Mouse (Mus musculus): ENCODE measurements around the gene Per1.
"Not testable (repeated sequence)": the region's sequence is repeated elsewhere in the genome, so short reads cannot be mapped to it uniquely, and the experiment has no call there.

Per1 gene

GRCm38 (mm10) chr11:69080855-69081222 is 14.2 kb upstream of the Per1 start:
- DNase-seq (ENCODE audit: low spot score): no peak

GRCm38 (mm10) chr11:69081613-69082012 is 13.4 kb upstream of the Per1 start:
- no peak for DNase-seq (ENCODE audit: low spot score)

DNA sequence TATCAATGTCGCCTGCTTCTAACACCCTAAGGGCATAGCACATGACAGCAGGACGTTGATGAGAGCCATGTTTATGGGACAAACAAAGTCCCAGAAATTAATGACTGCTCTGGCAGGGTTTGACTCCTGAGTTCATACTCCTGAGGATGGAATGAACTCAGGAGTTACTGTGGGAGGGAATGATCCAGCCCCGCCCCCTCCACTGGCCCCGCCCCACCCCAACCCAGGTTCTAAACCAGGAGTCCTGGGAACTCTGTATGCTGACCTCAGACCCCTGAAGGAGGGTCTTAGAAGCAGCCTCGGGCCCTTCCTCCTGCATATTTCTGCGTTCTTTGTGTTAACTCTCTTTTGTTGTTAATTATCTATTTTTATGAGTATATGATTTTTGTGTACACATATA is 9.4 kb upstream of the Per1 start:
- DNase-seq (ENCODE audit: low spot score): no peak

GRCm38 (mm10) chr11:69086390-69086789 is 8.6 kb upstream of the Per1 start:
- DNase-seq (ENCODE audit: low spot score): no peak

- no peak for DNase-seq (ENCODE audit: low spot score)
Measured at GRCm38 (mm10) chr11:69087082-69087481, 7.9 kb upstream of the Per1 start.

- DNase-seq (ENCODE audit: low spot score): no peak
Measured at GRCm38 (mm10) chr11:69087597-69087996, 7.4 kb upstream of the Per1 start.

DNA sequence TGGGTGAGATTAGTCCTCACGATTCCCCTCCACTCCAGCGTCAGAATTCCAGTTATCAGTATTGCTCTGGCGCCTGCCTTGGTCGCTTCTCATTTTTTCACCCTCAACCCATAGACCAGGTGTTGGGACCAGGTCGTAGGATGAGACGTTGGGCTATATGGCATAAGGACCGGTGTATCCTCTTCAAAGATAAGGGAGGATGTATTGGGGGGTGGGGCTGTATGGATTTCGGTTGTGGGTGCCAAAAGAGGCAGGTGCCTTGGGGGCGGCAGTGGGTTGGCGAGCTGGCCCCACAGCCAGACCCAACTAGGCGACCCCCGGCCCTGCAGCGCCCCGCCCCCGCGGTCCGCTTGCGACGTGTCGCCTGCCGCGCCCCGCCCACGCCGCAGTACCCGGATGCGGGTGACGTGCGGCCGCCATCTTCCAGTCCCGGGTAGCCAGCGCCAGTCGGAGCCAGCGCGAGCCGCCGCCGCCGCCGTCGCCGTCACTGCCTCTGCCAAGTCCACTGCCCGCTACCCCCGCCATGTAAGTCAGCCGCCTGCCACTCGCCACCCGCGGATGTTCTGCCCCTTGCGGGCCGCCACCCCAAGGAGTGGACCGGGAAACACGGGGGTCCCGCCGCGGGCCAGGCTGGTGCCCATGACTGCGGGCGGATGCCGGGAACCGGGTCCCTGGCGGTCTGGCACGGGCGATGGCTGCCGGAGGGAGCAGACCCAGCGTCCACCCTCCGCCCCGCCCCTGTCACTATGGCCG is 6.7 kb upstream of the Per1 start, which contains the start of gene Vamp2:
Gene Vamp2, plus strand, starts transcription at position 388 of the 753 bp plus-strand sequence.
- peak; percentile 59 for DNase-seq (ENCODE audit: low spot score)

- no peak for DNase-seq (ENCODE audit: low spot score)
Measured at GRCm38 (mm10) chr11:69088856-69089615, 6.0 kb upstream of the Per1 start.

- DNase-seq (ENCODE audit: low spot score): no peak
Measured at GRCm38 (mm10) chr11:69089616-69090290, 5.3 kb upstream of the Per1 start.

- DNase-seq (ENCODE audit: low spot score): no peak
Measured at GRCm38 (mm10) chr11:69090367-69090766, 4.7 kb upstream of the Per1 start.

GRCm38 (mm10) chr11:69091566-69092385 is 3.2 kb upstream of the Per1 start:
- DNase-seq (ENCODE audit: low spot score): no peak

DNA sequence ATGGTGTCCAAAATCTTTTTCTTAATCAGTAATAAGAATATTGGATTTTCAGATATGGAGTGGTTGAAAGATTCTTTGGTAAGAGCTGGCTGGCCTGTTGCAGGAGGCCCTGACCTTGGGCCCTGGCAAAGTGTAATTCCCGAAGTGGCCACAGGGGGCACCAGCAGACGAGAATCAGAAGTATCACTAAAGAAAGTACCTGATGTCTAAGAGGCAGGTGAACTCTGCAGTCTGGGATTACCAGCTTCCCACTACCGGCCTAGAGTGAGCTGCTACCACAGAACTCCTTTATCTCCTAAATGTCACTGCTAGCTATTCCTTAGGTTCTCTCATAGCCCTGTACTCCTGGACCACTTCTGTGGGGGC is 2.6 kb upstream of the Per1 start:
- DNase-seq (ENCODE audit: low spot score): peak; percentile 69

- no peak for DNase-seq (ENCODE audit: low spot score)
Measured at GRCm38 (mm10) chr11:69092871-69093270, 2.1 kb upstream of the Per1 start.

- not testable (repeated sequence) for DNase-seq (ENCODE audit: low spot score)
Measured at GRCm38 (mm10) chr11:69093856-69094255, 1.2 kb upstream of the Per1 start.

- DNase-seq (ENCODE audit: low spot score): no peak
Measured at GRCm38 (mm10) chr11:69095511-69096231, 654 bp downstream of the Per1 start.

DNA sequence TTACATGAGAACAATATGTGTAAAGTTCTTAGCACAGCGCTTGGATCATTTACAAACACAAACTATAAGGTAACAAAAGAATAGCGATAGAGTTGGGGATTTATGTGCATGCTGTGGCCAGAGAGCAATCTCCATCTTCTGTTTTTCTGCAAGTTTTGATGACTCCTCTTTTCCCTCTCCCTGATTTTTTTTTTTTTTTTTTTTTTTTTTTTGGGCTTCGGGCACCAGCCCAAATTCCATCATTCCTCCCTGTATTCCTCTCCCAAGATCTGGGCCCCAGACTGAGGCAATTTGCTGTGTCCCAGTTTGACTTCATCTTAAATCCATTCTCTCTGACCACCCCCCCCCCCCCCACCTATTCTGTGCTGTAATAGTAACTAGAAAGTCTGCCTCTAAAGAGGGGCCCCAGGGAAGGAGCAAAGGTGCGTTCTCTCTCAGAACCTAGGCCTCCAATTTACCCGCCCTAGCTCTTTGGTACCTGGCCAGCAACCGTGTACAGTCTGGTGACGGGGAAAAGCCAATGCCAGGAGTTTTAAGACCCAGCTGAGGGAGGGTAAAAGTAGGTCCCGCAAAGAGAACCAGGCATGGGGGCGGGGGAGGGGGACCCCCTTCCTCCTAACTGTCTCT is 1.5 kb downstream of the Per1 start:
- no peak for DNase-seq (ENCODE audit: low spot score)

- peak; percentile 99 for DNase-seq (ENCODE audit: low spot score)
Measured at GRCm38 (mm10) chr11:69096987-69097900, 2.2 kb downstream of the Per1 start.

DNA sequence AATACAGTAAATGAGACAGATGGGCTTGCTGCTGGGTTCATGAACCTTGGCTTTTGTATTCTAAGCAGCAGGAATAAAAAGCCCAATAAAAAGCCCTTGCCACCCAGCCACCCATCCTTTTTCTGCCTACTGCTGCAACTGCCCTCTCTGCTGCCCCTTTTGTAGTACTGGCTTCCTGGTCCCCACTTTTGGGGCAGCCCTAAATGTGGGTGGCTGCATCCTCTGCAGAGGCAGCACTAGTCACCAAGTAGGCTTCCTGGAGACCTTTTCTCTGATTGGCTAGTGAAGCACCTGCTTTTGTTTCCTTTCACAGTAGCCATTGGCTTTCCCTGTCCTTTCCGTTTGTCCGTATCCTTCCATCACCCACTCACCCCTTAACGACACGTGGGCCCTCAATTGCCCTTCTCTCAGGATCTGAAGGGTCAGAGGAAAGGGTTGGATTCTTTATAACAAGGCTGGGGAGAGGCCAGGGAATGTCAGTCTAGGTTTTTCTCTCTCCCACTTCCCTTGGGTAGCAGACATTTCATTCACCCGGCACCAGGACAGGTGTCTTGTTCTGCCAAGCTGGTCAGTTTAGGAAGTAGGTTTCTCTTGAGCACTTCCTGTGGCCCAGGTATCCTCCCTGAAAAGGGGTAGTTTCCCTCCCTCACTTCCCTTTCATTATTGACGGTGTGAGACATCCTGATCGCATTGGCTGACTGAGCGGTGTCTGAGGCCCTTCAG is 3.2 kb downstream of the Per1 start:
- no peak for DNase-seq (ENCODE audit: low spot score)

DNA sequence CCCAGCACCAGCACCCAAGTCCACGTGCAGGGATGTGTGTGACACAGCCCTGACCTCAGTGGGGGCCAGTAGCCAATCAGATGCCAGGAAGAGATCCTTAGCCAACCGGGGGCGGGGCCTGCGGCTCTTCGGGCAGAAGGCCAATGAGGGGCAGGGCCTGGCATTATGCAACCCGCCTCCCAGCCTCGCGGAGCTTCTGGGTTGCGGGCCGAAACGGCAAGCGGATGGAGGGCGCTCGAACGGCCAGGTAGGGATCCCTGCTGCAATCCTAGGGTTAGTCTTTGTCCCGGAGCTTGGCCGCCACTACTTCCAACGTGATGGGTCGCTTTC is 3.7 kb downstream of the Per1 start:
- peak; percentile 83 for DNase-seq (ENCODE audit: low spot score)

All from urinary bladder, postnatal 10 days (tissue).